Mouse (Mus musculus) hindbrain, embryonic 15.5 days (tissue): ENCODE results near the gene Slc10a7. TPM values are rescaled to one million over a fixed set of nuclear protein-coding genes. Genes with fewer than 3 reads are reported as not detected.
A peak's percentile ranks its signal among the peaks of the same experiment; 100 is the strongest.
"Not testable (repeated sequence)": the region's sequence is repeated elsewhere in the genome, so short reads cannot be mapped to it uniquely, and the experiment has no call there.

Experiments used
- ATAC-seq: fragments of 200-750 bp; cut with Nextera tagmentation; 2 replicates; pipeline ENCODE4 v1.8.0; 2017; ENCODE audit warnings: low read depth, moderate number of reproducible peaks, moderate TSS enrichment; ENCODE audit not compliant: low FRiP score
- H3K27ac ChIP-seq: fragments of 300-500 bp; sonication (generic); replicated peaks from 2 replicates; pipeline ENCODE4 v1.5.1; 2015; ENCODE audit warnings: mild to moderate bottlenecking, inconsistent platforms
- H3K27me3 ChIP-seq: fragments of 300-500 bp; sonication (generic); 2 replicates; pipeline ENCODE4 v1.6.1; 2015; ENCODE audit warnings: control low read depth, inconsistent platforms
- H3K36me3 ChIP-seq: fragments of 300-500 bp; sonication (generic); 2 replicates; pipeline ENCODE4 v1.6.1; 2015; ENCODE audit warnings: control low read depth, inconsistent platforms
- H3K4me1 ChIP-seq: fragments of 300-500 bp; sonication (generic); replicated peaks from 2 replicates; pipeline ENCODE4 v1.6.1; 2015; ENCODE audit warnings: control low read depth, inconsistent platforms
- H3K4me2 ChIP-seq: fragments of 300-500 bp; sonication (generic); 2 replicates; pipeline ENCODE4 v1.6.1; 2015; ENCODE audit warnings: moderate library complexity, mild to moderate bottlenecking, inconsistent platforms
- H3K4me3 ChIP-seq: fragments of 300-500 bp; sonication (generic); 2 replicates; pipeline ENCODE4 v1.5.1; 2015; ENCODE audit warnings: mild to moderate bottlenecking, inconsistent platforms
- H3K9ac ChIP-seq: fragments of 300-500 bp; sonication (generic); 2 replicates; pipeline ENCODE4 v1.6.1; 2015; ENCODE audit warnings: inconsistent platforms
- H3K9me3 ChIP-seq: fragments of 300-500 bp; sonication (generic); 2 replicates; pipeline ENCODE4 v1.6.1; 2016; ENCODE audit warnings: control low read depth, inconsistent platforms
- whole genome bisulfite sequencing: fragments of 180-500 bp; shearing (Covaris S2); methylation state at CpG from one replicate; pipeline ENCODE4 v1.1.7; 2015; 5-methylcytosine and 5-hydroxymethylcytosine counted together
- polyA plus RNA-seq: library from polyadenylated mRNA; unstranded; fragments of >200 nt; fragmentation: Nextera tagmentation; extraction: Ambion mirVana; gene quantifications from 2 replicates; pipeline ENCODE4 v1.2.1, GENCODE M21; 2015

The Slc10a7 gene
- 11.3 and 11.9 TPM in 2 replicates for polyA plus RNA-seq

- under 1% methylated on average over 51 of the region's 51 CpGs for WGBS
These were observed at the start of gene Slc10a7 for GRCm38 (mm10) chr8:78509273-78510031. Slc10a7 (plus strand) TSS chr8:78509346.

DNA sequence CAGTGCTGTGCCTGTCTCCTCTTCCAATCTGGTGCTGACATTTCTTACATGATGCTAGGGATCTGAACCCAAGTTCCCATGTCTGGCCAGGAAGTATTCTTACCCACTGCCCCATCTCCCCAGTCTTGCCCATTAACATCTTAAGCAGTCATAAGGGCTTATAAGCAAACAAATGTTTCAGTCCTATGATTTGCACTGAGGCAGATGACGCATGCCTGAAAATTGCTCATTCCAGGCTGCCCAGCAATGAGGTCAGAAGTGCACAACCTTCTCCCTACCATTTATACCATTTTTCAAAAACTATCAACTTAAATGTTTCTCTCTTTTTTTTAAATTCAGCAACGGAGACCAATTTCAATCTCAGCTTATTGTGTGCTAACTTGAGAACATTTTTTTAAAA, 45.2 kb upstream of the Slc10a7 start:
- Histone ChIP-seq H3K27ac (no peak overlapping the region), H3K4me3 (no peak overlapping the region), H3K9ac (no peak overlapping the region), H3K36me3 (no peaks in the 10 kb centered on the region), H3K9me3 (no peaks in the 10 kb centered on the region), H3K27me3 (no peaks in the 10 kb centered on the region), H3K4me2 (no peak overlapping the region), H3K4me1 (no peaks in the 10 kb centered on the region)
- 89% methylated on average over 2 of the region's 2 CpGs for WGBS
- ATAC-seq, result no peak

More at GRCm38 (mm10) chr8:78509273-78510031, at the start of gene Slc10a7:
- peaks cover 11% of the 10 kb centered on the region for H3K36me3 ChIP-seq
- H3K4me2 ChIP-seq, result peak within 1 kb of the TSS; percentile 85
- peak; percentile 97 for ATAC-seq
- H3K4me1 ChIP-seq, result peaks cover 22% of the 10 kb centered on the region
- H3K9ac ChIP-seq, result peak within 1 kb of the TSS; percentile 92
- peak within 1 kb of the TSS; percentile 99 for H3K27ac ChIP-seq
- no peaks in the 10 kb centered on the region for H3K27me3 ChIP-seq
- no peaks in the 10 kb centered on the region for H3K9me3 ChIP-seq
- H3K4me3 ChIP-seq, result peak within 1 kb of the TSS; percentile 84

- WGBS, result 89% methylated on average over 2 of the region's 2 CpGs
- H3K36me3 ChIP-seq, result no peaks in the 10 kb centered on the region
- no peaks in the 10 kb centered on the region for H3K9me3 ChIP-seq
- H3K27ac ChIP-seq, result no peak overlapping the region
- no peak overlapping the region for H3K9ac ChIP-seq
- H3K4me1 ChIP-seq, result no peaks in the 10 kb centered on the region
- H3K4me2 ChIP-seq, result no peak overlapping the region
- ATAC-seq, result no peak
- H3K4me3 ChIP-seq, result no peak overlapping the region
- no peaks in the 10 kb centered on the region for H3K27me3 ChIP-seq
These were observed 41.3 kb upstream of the Slc10a7 start for GRCm38 (mm10) chr8:78467889-78468288.

DNA sequence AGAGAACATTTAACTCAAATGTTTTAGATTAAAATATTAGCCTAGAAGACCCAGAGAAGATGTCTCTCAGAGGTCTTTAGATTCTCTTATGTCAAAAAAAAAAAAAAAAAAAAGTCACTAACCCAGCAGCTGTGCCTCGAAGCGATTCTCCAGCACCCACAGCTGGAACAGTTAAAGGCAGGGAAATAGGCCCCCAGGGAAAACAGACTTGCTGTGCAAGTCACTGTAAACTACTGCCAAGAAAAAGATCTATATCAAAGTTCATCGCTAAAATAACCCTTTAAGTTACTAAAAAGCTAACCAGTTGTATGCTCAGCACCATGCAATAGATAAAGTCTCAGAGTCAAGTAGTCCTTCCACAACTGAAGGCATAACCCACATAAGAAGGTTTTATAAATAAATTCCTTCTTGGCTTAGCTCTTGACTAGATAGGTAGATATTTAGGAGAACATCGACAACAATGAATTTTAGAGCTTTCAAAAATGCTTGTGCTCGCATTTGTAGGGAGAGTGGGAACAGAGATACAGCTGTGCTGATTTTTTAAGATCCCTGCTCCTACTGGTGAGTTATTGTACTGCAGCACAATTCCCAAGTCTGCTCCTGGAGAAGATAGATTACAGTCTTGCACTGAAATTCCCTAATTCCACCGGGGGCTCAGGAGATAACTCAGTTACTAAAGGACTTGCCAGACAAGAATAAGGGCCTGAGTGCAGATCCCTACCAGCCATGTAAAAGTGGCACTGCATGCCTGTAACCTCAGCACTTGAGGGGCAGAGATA, 31.9 kb upstream of the Slc10a7 start:
- WGBS, result 58% methylated on average over 6 of the region's 6 CpGs
- no peaks in the 10 kb centered on the region for H3K36me3 ChIP-seq
- H3K27me3 ChIP-seq, result no peaks in the 10 kb centered on the region
- no peak overlapping the region for H3K27ac ChIP-seq
- no peak overlapping the region for H3K4me3 ChIP-seq
- ATAC-seq, result no peak
- H3K4me2 ChIP-seq, result no peak overlapping the region
- H3K9ac ChIP-seq, result no peak overlapping the region
- no peaks in the 10 kb centered on the region for H3K9me3 ChIP-seq
- no peaks in the 10 kb centered on the region for H3K4me1 ChIP-seq

DNA sequence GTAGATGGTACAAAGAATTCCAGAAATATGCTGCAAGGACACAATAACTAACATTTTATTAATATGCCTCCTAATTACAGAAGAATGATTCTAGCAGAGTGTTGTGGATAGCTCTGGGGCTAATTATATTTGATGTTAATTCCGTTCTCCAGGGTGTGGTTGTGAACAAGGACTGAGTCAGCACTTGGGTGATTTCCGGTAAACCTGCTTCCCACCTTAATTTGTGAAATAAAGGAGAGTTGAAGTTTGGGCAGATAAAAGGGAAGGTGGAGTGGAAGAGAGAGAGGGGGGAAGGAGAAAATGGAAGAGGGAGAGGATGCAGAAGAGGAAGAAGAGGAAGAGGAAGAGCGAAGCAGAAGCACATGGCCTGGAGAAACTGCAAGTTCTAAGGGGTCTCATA, 19.4 kb upstream of the Slc10a7 start:
- WGBS, result 81% methylated on average over 3 of the region's 3 CpGs
- ATAC-seq, result no peak
- no peaks in the 10 kb centered on the region for H3K9me3 ChIP-seq
- H3K36me3 ChIP-seq, result no peaks in the 10 kb centered on the region
- H3K9ac ChIP-seq, result no peak overlapping the region
- no peak overlapping the region for H3K27ac ChIP-seq
- no peak overlapping the region for H3K4me3 ChIP-seq
- H3K27me3 ChIP-seq, result no peaks in the 10 kb centered on the region
- no peaks in the 10 kb centered on the region for H3K4me1 ChIP-seq
- no peak overlapping the region for H3K4me2 ChIP-seq

- H3K27me3 ChIP-seq, result no peaks in the 10 kb centered on the region
- 27% methylated on average over 2 of the region's 2 CpGs for WGBS
- no peak overlapping the region for H3K4me3 ChIP-seq
These were observed 16.1 kb upstream of the Slc10a7 start for GRCm38 (mm10) chr8:78493031-78493430.

DNA sequence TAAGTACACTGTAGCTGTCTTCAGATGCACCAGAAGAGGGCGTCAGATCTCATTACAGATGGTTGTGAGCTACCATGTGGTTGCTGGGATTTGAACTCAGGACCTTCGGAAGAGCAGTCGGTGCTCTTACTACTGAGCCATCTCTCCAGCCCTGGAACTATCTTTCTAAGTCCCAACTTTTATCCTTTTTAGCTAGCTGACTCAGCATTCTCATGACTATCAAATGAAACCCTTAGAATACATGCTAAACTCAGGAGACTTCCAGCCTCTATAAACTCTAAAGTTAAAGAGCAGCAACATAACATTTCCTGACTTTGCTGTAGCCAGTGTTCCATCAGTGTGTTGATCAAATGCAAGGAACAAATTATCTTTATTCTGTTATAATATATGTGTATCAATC, 12.9 kb upstream of the Slc10a7 start:
- not testable (repeated sequence) for ATAC-seq, H3K36me3 ChIP-seq, H3K9ac ChIP-seq, H3K4me3 ChIP-seq, H3K4me1 ChIP-seq, H3K27ac ChIP-seq, H3K27me3 ChIP-seq, H3K9me3 ChIP-seq, H3K4me2 ChIP-seq
- WGBS, result 99% methylated on average over 3 of the region's 3 CpGs

More at GRCm38 (mm10) chr8:78493031-78493430, 16.1 kb upstream of the Slc10a7 start:
- H3K4me2 ChIP-seq, result no peak overlapping the region
- H3K9me3 ChIP-seq, result no peaks in the 10 kb centered on the region
- no peak overlapping the region for H3K9ac ChIP-seq
- no peaks in the 10 kb centered on the region for H3K4me1 ChIP-seq
- H3K36me3 ChIP-seq, result no peaks in the 10 kb centered on the region
- no peak for ATAC-seq
- H3K27ac ChIP-seq, result no peak overlapping the region

- 75% methylated on average over 2 of the region's 2 CpGs for WGBS
- H3K9me3 ChIP-seq, result no peaks in the 10 kb centered on the region
These were observed 6.4 kb upstream of the Slc10a7 start for GRCm38 (mm10) chr8:78502706-78503105.

GRCm38 (mm10) chr8:78507979-78508718, 997 bp upstream of the Slc10a7 start:
- Histone ChIP-seq H3K9me3 (no peaks in the 10 kb centered on the region), H3K27ac (peak overlapping the region; percentile 99), H3K36me3 (peaks cover 17% of the 10 kb centered on the region), H3K27me3 (no peaks in the 10 kb centered on the region), H3K4me2 (peak overlapping the region; percentile 85), H3K4me1 (peaks cover 22% of the 10 kb centered on the region), H3K9ac (peak overlapping the region; percentile 92), H3K4me3 (peak overlapping the region; percentile 84)
- ATAC-seq, result peak; percentile 40
- under 1% methylated on average over 38 of the region's 38 CpGs for WGBS

More at GRCm38 (mm10) chr8:78502706-78503105, 6.4 kb upstream of the Slc10a7 start:
- H3K27ac ChIP-seq, result no peak overlapping the region
- peaks cover 17% of the 10 kb centered on the region for H3K36me3 ChIP-seq
- H3K4me1 ChIP-seq, result peaks cover 9% of the 10 kb centered on the region
- H3K4me3 ChIP-seq, result no peak overlapping the region
- no peak for ATAC-seq
- no peak overlapping the region for H3K9ac ChIP-seq
- H3K27me3 ChIP-seq, result no peaks in the 10 kb centered on the region
- H3K4me2 ChIP-seq, result no peak overlapping the region

DNA sequence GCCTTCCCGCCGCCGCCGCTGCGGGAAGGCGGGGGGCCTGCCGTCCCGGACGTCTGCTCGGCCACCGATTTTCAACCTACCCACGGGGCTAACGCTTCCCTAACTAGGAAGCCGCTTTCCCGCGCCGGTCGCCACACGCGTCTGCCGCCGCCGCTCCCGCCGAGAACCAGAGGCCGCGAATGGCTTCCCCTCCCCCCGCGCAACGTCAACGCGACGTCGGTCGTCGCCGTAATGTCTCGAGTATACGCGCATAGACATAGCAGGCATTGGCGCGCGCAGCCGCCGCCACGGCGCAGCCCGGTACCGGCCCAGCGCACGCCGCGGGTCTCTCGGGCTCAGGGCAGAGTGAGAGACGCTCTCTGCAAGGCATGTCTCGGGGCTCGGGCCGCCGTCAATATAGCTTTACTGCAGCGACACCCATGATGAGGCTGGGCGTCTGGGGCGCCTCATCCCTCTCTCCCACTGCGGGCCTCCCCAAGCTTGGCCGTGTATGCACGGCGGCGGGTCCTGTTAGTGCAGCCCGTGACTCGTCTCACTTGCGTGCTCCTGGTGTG, 350 bp upstream of the Slc10a7 start, which contains the start of gene Rbmxl1:
Gene Rbmxl1, minus strand, starts transcription at position 180 of the 554 bp plus-strand sequence.
- H3K9ac ChIP-seq, result peak within 1 kb of the TSS; percentile 92
- WGBS, result under 1% methylated on average over 61 of the region's 70 CpGs
- ATAC-seq, result peak; percentile 92

GRCm38 (mm10) chr8:78510094-78510493, 948 bp downstream of the Slc10a7 start:
- peaks cover 22% of the 10 kb centered on the region for H3K4me1 ChIP-seq
- no peaks in the 10 kb centered on the region for H3K9me3 ChIP-seq
- H3K4me3 ChIP-seq, result peak overlapping the region; percentile 84
- under 1% methylated on average over 11 of the region's 11 CpGs for WGBS
- peaks cover 5% of the 10 kb centered on the region for H3K36me3 ChIP-seq
- H3K27me3 ChIP-seq, result no peaks in the 10 kb centered on the region
- no peak for ATAC-seq
- H3K4me2 ChIP-seq, result peak overlapping the region; percentile 85
- peak overlapping the region; percentile 92 for H3K9ac ChIP-seq
- H3K27ac ChIP-seq, result 0 out of 2 replicates have a peak overlapping the region, but pooled peaks have one; percentile 99

More for the DNA sequence above, 350 bp upstream of the Slc10a7 start, which contains the start of gene Rbmxl1:
- no peaks in the 10 kb centered on the region for H3K9me3 ChIP-seq
- H3K27me3 ChIP-seq, result no peaks in the 10 kb centered on the region
- H3K4me3 ChIP-seq, result peak within 1 kb of the TSS; percentile 84
- H3K27ac ChIP-seq, result peak within 1 kb of the TSS; percentile 99
- H3K4me2 ChIP-seq, result peak within 1 kb of the TSS; percentile 85
- peaks cover 17% of the 10 kb centered on the region for H3K36me3 ChIP-seq
- peaks cover 22% of the 10 kb centered on the region for H3K4me1 ChIP-seq
